Mouse (Mus musculus) adrenal gland, adult 10 weeks (tissue): ENCODE measurements around the gene Vat1l. TPM values are rescaled to one million over a fixed set of nuclear protein-coding genes. Genes with fewer than 3 reads are reported as not detected.

Experiments used
- polyA plus RNA-seq: library from polyadenylated mRNA; stranded (reverse); fragments of 350-450 nt; fragmentation: Illumina TruSeq; extraction: RNeasy Lipid Tissue Mini Kit (QIAGEN cat#74804); gene quantifications from one replicate; pipeline ENCODE4 v1.2.3, GENCODE M21; 2014; ENCODE audit warnings: low read depth, low replicate concordance

Vat1l gene
- polyA plus RNA-seq, result 17.3 TPM

DNA sequence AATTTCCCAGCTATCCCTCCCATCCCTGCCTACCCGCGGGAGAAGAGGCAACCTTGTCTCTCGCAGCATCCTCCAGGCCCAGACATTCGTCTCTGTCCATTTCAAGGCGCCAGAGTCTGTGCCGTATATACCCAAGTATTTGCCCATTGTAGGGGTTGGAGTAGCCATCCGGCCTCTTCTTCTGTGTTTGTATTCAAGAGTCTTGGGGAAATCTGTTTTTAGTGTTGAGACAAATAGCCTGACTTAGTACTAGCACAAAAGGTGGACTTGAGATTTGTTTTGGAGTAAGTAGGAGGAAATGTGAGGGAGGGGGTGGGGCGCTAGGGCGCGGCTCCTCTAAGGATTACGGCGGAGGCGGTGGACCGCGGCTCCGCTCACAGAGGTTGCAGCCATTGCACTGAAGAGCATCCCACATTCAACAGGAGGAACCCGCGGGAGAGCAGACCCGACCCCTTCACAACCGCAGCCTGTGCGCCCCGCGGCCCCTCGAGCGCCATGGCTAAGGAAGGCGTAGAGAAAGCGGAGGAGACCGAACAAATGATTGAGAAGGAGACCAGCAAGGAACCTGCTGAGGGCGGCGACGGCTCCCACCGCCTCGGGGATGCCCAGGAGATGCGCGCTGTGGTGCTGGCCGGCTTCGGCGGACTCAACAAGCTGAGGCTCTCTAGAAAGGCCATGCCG is at the start of gene Vat1l:
Gene Vat1l (plus strand): TSS at position 392 of the 681 bp plus-strand sequence.

DNA sequence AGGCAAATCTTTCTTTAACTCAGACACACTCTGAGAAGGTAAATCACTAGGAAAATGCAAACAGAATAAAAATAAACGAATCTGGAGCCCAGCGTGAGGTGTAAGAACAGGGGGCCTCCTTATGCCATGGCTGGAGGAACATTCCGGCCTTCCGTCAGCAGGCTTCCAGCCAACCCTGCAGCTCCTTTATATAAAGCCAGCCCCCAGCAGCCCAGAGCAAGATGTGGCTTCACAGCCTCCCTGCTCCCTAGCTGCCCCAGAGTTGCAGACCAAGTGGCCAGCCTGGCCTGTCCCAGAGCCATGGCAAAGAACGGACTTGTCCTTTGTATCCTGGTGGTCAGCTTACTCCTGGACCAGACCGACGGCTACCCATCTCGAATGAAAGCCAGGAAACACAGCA is 212.4 kb downstream of the Vat1l start, which contains the start of gene Clec3a:
Gene Clec3a (plus strand): TSS at position 301 of the 400 bp plus-strand sequence.

Other genes with a start within 250 kb of the Vat1l start
- gene Nudt7, start 72.1 kb upstream of the Vat1l start, polyA plus RNA-seq, result 118 TPM
- gene Clec3a, start 212.5 kb downstream of the Vat1l start, polyA plus RNA-seq, result not detected
- 14.9 TPM for gene Wwox, start 234.0 kb downstream of the Vat1l start, polyA plus RNA-seq